Mouse (Mus musculus): ENCODE data around the gene Trib3. TPM values are rescaled to one million over a fixed set of nuclear protein-coding genes. Genes with fewer than 3 reads are reported as not detected.
A peak's percentile ranks its signal among the peaks of the same experiment; 100 is the strongest.
"Not testable (repeated sequence)": the region's sequence is repeated elsewhere in the genome, so short reads cannot be mapped to it uniquely, and the experiment has no call there.

The Trib3 gene
- total RNA-seq (2021): under 1 TPM; 0.59 to 0.70 TPM
- long read RNA-seq, experiment 1: 0 reads
- long read RNA-seq, experiment 2, partial matches to known transcripts: 0 of 2 reads
- long read RNA-seq, experiment 2, other reads (novel, unspliced or antisense): 0 of 2 reads

DNA sequence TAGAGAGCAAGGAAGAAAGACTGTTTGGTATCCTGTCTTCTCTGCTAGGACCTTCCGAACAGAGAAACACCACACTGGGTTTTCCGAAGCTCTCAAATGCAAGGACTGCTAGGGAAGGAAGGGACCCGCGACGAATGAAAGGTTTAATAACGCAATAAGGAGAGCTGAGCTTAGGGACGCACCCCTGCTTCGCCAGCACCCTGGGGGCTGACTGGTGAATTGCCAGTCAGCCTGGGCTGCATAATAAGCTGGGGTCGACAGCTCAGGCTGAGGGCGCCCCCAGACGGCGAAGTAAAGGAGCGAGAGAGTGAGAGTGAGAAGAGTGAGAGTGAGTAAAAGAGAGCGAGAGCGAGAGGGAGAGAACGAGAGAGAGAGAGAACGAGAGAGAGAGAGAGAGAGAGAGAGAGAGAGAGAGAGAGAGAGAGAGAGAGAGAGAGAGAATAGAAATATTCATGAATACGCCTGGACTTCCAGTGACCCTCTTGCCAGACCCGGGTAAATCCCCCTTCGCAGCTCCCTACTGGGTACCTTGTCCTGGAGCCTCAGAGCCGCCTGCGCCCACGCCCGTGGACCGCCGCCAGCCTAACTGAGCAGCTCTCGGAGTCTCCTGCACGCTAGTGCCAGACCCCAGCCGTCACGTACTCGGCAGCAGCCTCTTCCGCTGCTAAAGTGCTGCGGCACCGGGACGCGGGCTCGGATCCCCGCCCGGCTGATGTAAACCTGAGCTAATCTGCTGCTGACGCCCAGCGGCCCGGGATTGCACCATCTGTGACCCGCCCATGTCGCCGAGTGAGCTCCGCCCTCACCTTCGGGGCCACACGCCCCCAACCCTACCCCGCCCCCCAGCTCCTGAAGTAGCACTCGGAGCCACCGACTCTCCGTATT lies at the start of gene Trib3:
Trib3 (minus strand) TSS at position 704 of the 885 bp plus-strand sequence.
- peak; percentile 67 to 76 for DNase-seq (ENCODE audit: low spot score in 2 of 2)

GRCm38 (mm10) chr2:152393225-152394017 lies 49.6 kb upstream of the Trib3 start:
- no peak for DNase-seq (ENCODE audit: low spot score in 2 of 2)

- DNase-seq (ENCODE audit: low spot score in 2 of 2): peak in 1 of 2 experiments; percentile 26
These were observed 49.0 kb upstream of the Trib3 start for GRCm38 (mm10) chr2:152392786-152393185.

- DNase-seq (ENCODE audit: low spot score in 2 of 2): no peak
These were observed 40.4 kb upstream of the Trib3 start for GRCm38 (mm10) chr2:152384191-152384590.

GRCm38 (mm10) chr2:152376345-152376741 lies 32.5 kb upstream of the Trib3 start, which contains the start of gene Nrsn2:
Nrsn2 (minus strand) TSS chr2:152376638.
- DNase-seq (ENCODE audit: low spot score in 2 of 2): peak; percentile 53 to 65

DNA sequence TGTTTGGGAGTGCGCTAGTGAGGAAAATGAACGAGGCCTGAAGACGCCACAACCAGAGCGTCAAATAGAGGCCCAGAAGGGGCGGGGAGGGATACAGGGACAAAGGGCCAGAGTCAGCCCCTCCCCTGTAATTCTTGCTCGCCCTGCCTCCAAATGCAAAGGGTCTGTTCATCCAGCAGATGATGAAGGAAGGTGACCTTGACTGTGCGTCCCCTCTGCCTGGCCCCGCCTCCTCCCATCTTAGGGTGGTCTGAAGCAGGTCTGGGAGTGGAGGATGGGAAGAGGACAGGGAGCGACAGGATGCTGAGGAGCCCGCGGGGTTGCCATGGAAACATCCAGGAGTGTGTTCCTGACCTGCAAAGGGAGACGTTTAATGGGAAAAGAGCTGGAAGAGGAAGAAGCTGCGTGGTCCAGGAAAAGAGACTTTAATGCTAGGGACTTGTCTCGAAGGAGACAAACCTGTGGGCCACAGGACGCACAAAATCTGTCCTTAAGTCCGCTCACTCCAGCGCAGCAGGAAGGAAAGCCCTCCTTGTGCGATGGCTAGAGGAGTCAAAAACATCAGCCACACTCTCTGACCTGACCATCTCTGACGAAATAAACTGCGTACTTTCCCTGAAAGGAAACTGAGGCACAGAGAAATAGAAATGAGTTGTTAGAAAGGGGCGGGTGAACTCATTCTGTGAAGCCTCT lies 32.0 kb upstream of the Trib3 start:
- DNase-seq (ENCODE audit: low spot score in 2 of 2): peak; percentile 38 to 57

- DNase-seq (ENCODE audit: low spot score in 2 of 2): no peak
These were observed 29.7 kb upstream of the Trib3 start for GRCm38 (mm10) chr2:152373547-152373946.

- DNase-seq (ENCODE audit: low spot score in 2 of 2): no peak
These were observed 28.8 kb upstream of the Trib3 start for GRCm38 (mm10) chr2:152372661-152373060.

DNA sequence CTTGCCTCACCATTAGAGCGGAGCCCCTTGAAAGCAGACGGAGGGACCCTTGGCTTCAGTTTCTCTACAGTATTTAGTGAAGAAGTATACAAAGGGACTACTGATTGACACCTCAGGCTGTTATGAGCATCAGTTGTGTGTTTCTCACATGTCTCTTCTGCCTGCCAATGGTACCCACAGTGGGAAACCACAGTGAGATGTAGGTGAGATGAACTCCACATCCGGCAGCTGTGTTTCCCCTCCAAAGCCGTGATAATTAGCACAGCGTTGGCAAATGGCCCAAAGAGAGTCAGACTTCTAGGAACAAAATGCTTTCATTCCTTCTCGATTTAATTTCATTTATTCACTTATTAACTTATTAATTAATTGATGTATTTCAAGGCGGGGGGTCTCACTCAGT lies 28.3 kb upstream of the Trib3 start:
- no peak for DNase-seq (ENCODE audit: low spot score in 2 of 2)

GRCm38 (mm10) chr2:152368532-152369140 lies 24.8 kb upstream of the Trib3 start:
- peak; percentile 39 to 58 for DNase-seq (ENCODE audit: low spot score in 2 of 2)

DNA sequence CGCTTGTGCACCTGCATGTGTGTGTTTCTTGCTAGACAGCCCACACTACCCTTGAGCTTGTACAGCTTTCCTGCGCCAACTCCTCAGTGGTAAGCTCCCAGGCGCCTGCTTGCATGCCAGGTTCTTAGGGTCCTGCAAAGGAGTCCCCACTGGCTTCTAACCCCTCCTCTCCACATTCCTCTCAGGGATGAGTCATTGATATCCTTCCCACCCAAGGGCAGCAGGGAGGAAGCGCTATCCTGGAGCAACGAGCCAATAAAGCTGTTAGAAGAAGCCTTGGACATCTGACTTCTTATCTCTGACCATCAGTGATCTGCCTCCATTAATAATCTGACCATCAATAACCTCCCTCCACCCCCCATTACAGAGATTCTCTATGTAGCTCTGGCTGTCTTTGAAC lies 24.1 kb upstream of the Trib3 start:
- no peak for DNase-seq (ENCODE audit: low spot score in 2 of 2)

DNA sequence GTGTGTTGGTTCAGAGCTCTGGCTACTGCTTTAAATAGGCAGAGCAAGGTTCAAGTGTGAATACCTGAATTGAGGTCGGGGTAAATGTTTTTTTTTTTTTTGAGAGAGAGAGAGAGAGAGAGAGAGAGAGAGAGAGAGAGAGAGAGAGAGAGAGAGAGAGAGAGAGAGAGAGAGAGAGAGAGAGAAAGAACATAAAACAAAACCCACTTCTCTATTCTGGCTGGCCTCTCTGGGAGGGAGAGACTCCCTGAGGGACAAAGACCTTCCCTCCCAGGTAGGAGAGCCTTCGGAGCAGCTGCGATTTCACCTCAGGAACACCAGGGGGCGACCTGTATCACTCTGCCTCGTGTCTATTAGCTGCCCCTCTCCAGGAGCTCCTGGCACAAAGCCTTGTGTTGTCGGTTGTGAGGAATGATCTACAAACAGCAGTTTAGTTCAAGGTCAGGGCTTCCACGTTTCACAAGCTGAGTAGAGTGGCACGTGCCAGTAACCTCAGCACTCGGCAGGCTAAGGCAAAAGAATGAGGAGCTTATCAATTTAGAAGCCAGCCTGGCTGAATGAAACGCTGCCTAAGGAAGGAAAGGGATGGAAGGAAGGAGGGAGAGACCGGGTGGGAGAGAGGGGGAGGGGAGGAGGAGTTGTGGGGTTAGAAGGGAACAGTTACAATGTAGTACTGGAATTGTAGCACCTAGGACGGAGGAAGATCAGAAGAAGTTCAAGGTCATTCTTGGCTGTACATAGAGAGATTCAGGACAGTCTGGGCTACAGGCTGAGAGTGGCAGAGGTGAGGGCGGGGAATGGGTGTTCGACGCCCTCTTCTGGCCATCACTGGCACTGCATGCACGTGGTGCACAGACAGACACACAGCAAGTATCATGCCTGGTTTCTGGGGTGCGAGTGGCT lies 19.7 kb upstream of the Trib3 start:
- peak; percentile 57 to 72 for DNase-seq (ENCODE audit: low spot score in 2 of 2)

- DNase-seq (ENCODE audit: low spot score in 2 of 2): no peak
These were observed 17.4 kb upstream of the Trib3 start for GRCm38 (mm10) chr2:152361193-152361592.

- DNase-seq (ENCODE audit: low spot score in 2 of 2): no peak
These were observed 16.5 kb upstream of the Trib3 start for GRCm38 (mm10) chr2:152360271-152360775.

DNA sequence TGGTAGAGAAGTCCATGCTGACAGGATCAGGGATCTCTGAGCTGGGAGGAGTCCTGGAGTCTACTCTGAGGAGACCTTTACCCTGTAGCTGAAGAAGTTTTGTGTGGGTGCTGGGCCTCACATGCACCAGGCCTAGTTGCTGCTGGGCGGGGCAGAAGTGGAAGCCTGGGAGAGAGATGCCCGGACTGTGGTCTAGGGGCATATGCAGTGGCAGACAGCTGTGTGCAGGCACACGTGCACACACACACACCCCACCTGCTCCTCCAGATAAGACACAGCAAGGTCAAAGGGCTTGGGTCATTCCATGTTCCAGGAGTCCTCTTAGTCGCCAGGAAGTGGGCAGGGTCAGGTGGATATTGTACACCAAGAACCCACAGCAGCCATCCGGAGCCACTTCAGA lies 15.8 kb upstream of the Trib3 start:
- DNase-seq (ENCODE audit: low spot score in 2 of 2): no peak

GRCm38 (mm10) chr2:152358977-152359376 lies 15.1 kb upstream of the Trib3 start:
- DNase-seq (ENCODE audit: low spot score in 2 of 2): not testable (repeated sequence)

- DNase-seq (ENCODE audit: low spot score in 2 of 2): no peak
These were observed 13.4 kb upstream of the Trib3 start for GRCm38 (mm10) chr2:152357254-152357653.

DNA sequence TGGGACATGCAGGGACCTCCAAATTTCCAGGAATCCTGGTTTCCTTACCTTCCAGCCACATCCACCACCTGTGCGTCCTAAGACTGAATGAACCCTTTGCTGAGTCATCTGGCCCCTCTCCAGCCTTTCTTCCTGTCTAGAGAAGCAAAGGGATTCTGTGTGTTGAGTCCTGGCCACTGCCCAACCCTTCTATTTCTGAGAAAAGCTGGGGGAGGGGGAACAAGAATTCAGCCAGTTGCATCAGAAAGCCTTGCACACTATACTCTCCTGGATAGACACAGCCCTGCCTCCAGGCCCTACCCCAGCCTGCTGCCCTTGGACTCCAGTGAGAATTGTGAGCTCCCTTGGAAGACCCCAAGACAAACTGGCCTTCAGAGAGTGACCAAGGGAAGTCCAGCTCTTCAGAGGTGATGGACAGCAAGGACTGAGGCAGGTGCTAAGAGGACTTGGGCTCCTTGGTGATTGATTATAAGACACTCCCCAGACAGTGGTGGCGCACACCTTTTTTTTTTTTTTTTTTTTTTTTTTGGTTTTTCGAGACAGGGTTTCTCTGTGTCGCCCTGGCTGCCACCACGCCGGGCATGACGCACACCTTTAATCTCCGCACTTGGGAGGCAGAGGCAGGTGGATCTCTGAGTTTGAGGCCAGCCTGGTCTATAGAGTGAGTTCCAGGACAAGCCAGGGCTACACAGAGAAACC lies 6.2 kb upstream of the Trib3 start:
- DNase-seq (ENCODE audit: low spot score in 2 of 2): peak; percentile 42 to 48

DNA sequence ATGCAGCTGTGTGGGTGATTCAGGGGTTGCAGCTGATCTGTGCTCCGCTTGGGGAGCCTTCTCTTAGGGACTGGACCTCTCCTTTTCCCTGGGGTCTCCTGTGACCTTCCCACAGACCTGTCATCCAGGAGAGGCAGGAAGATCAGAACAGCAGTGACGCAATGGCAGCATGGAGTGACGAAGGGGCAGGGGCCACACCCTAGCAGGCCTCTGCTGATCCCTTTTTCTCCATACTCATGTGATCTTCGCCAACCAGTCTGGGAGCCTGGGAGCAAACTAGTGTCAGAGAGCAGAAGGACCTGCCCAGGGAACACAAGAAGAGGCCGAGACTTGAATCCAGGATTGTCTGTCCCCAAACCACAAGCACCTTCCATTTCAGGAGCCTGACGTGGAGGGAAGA lies 5.4 kb upstream of the Trib3 start:
- DNase-seq (ENCODE audit: low spot score in 2 of 2): no peak
